Mouse (Mus musculus) adrenal gland, adult (tissue): ENCODE data around the gene Ccdc116.

Experiments
- DNase-seq, 2 experiments: peaks; one replicate each; pipeline ENCODE4 v3.0.0; 2022 to 2023; ENCODE audit warnings: low spot score in 1 of 2; ENCODE audit not compliant: inconsistent age in 2 of 2

The Ccdc116 gene

GRCm38 (mm10) chr16:17131191-17132088 lies 15.6 kb downstream of the Ccdc116 start:
- DNase-seq = no peak

DNA sequence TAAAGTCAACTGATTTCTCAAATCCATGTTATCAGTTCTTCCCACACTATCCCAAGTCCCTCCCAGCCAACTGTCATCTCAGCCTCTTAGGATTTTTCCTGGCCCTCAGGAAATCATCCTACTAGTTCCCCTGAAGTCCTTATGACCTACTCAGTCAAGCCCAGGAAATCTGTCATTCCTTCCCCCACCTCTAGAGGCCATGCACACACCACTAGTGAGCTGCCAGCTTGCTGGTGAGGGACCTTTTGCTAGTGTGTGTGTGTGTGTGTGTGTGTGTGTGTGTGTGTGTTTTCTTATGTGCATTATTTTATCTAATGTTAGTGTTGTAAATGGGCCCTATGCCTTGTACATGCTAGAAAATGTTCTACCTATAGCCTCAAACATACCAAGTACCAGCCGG lies 19.7 kb downstream of the Ccdc116 start:
- peak; percentile 35 to 79 for DNase-seq

- peak; percentile 77 to 93 for DNase-seq
Measured at GRCm38 (mm10) chr16:17124871-17125520, 22.0 kb downstream of the Ccdc116 start, which contains the start of gene 2610318N02Rik. Gene 2610318N02Rik, minus strand, starts transcription at chr16:17125167.

GRCm38 (mm10) chr16:17124119-17124870 lies 22.7 kb downstream of the Ccdc116 start:
- DNase-seq = no peak

DNA sequence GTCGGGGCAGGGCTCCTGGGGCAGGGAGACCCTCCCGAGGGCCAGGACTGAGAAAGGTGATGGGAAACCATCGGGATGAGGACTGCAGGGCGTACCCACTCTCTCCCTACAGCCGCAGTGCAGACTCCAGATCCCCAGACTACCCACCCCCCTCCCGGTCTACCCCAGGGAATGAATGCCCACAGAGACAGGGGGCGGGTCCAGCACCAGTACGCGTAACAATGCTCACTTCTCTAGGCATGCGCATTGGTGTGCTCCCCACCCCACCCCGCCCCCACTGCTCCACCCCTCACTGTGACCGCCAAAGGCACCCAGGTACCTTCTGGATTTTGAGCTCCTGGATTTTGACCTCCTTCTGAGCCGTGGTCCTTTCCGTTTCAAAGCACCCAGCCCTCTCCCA lies 25.5 kb downstream of the Ccdc116 start:
- no peak for DNase-seq

- no peak for DNase-seq
Measured at GRCm38 (mm10) chr16:17117309-17117799, 29.7 kb downstream of the Ccdc116 start.

GRCm38 (mm10) chr16:17110771-17111743 lies 36.0 kb downstream of the Ccdc116 start, which contains the start of gene Ppil2:
Gene Ppil2, minus strand, starts transcription at chr16:17111257.
- DNase-seq = peak; percentile 75 to 92

GRCm38 (mm10) chr16:17104600-17104999 lies 42.4 kb downstream of the Ccdc116 start:
- DNase-seq = no peak

- no peak for DNase-seq
Measured at GRCm38 (mm10) chr16:17102630-17103220, 44.3 kb downstream of the Ccdc116 start.

GRCm38 (mm10) chr16:17096938-17097337 lies 50.1 kb downstream of the Ccdc116 start:
- DNase-seq = no peak
